In the genomic region with DNA sequence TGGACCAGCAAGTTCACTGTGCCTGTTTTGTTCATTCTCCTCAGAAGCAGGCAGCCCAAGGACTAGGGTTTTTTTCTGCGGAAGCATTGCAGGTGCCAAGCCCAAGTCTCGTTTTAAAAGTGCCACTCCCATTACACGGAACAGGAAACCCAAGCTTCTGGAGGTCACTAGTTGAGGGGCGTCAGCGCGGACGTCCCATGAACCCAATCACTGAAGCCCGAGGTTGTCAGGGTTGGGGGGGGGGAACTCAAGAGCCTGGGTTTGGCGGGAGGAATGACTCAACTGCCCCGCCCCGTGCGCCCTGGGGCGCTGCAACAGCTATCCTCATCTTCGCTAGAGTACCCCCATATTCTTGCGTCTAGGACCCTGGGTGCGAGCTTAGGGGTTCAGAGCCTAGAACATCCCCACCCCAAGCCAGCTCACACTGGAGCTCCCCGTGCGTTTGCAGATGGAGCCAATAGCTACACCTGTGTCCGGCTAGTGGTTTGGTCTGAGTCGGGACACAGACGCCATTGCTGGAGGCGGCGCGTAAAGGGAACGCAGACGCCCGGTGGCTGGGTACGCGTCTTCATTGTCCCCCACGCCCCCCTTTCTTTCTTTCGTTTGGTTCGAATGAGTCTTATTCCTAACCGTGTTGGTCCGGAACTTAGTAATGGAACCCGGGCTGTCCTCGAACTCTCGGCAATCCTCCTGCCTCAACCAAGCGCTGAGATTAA, we compare ENCODE assay signal across 8 mouse cellular contexts. TPM values are rescaled to one million over a fixed set of nuclear protein-coding genes. Genes with fewer than 3 reads are reported as not detected.
DNase-seq lines count a peak whose midpoint lies in the region; ATAC-seq lines count a peak whose summit lies in the region.

No protein-coding gene starts in this region.

- H3K27me3 ChIP-seq in forebrain, embryonic 13.5 days = no peaks in the 10 kb centered on the region; the same call in 1 of the 2 replicates
- no peaks in the 10 kb centered on the region for H3K27me3 ChIP-seq in megakaryocyte, embryonic 14.5 days (replicated peaks)

- no peaks in the 10 kb centered on the region for H3K9me3 ChIP-seq in forebrain, embryonic 13.5 days (replicated peaks)
- no peaks in the 10 kb centered on the region for H3K9me3 ChIP-seq in megakaryocyte, embryonic 14.5 days

- H3K4me1 ChIP-seq in forebrain, embryonic 13.5 days = peaks cover 16% of the 10 kb centered on the region
- H3K4me1 ChIP-seq in megakaryocyte, embryonic 14.5 days = peaks cover 26% of the 10 kb centered on the region; the same call in 1 of the 2 replicates

- H3K36me3 ChIP-seq in forebrain, embryonic 13.5 days (ENCODE audit: poor library complexity, severe bottlenecking) = no peaks in the 10 kb centered on the region
- H3K36me3 ChIP-seq in megakaryocyte, embryonic 14.5 days (replicated peaks; ENCODE audit: low read length) = no peaks in the 10 kb centered on the region

- peak overlapping the region; percentile 59 for H3K4me3 ChIP-seq in forebrain, embryonic 13.5 days
- peak overlapping the region; percentile 96 for H3K4me3 ChIP-seq in megakaryocyte, embryonic 14.5 days (replicated peaks)

- peak; percentile 42; the same call in 1 of the 2 replicates for ATAC-seq in cerebellum, adult (ENCODE audit: insufficient number of reproducible peaks, low FRiP score, low TSS enrichment)
- ATAC-seq in forebrain, embryonic 13.5 days = peak; percentile 9; the same call in 1 of the 2 replicates
- ATAC-seq in hematopoietic stem cell, adult 5-6 weeks (replicated peaks in 1 of 2; ENCODE audit: insufficient read depth in 1 of 2, low FRiP score in 2 of 2, low TSS enrichment in 1 of 2, low read depth in 1 of 2, poor library complexity in 2 of 2, severe bottlenecking in 2 of 2) = peak; percentile 79 to 85

- H3K27ac ChIP-seq in forebrain, embryonic 13.5 days = peak overlapping the region; percentile 62

- peak; percentile 84 for DNase-seq in MN1 (ENCODE audit: low spot score)
- DNase-seq in layer of hippocampus, postnatal 36 days = peak; percentile 9 to 14
- DNase-seq in right cerebral cortex, postnatal 25 days = peak; percentile 17
- DNase-seq in yolk sac, embryonic 10.5 days (ENCODE audit: low spot score) = peak; percentile 85

- peak overlapping the region; percentile 76 for H3K9ac ChIP-seq in forebrain, embryonic 13.5 days

- 1% methylated on average over 38 of the region's 38 CpGs for WGBS in forebrain, embryonic 13.5 days

- H3K4me2 ChIP-seq in forebrain, embryonic 13.5 days = peak overlapping the region; percentile 95

RNA-seq across cellular contexts. Expression of gene Rbx1, which starts 56.1 kb away (rescaled TPM):
- 581 and 625 TPM in 2 replicates for polyA plus RNA-seq in forebrain, embryonic 13.5 days (2015; fragmentation: Nextera tagmentation; extraction: Ambion mirVana)
- total RNA-seq in hematopoietic stem cell, adult 5-6 weeks (2017) = 125 and 199 TPM in 2 replicates
- 100 to 1,000 TPM; 137 TPM for total RNA-seq in layer of hippocampus, postnatal 36 days (2021)
- 14.1 and 67.6 TPM in 2 replicates for polyA plus RNA-seq in megakaryocyte, embryonic 14.5 days (2012; ENCODE audit: insufficient read depth, low replicate concordance)

Comparison
In these comparisons a context has a peak if more than half of its experiments do, and no peak if none do; other contexts are left out.
1. Peak in every context shown above with its lines: DNase-seq, ATAC-seq, H3K4me3 ChIP-seq and H3K27ac ChIP-seq.
2. DNase-seq: peak in every context shown above with its lines; median percentile 85 in yolk sac, embryonic 10.5 days; 84 in MN1; 17 in right cerebral cortex, postnatal 25 days; 12 in layer of hippocampus, postnatal 36 days.
3. ATAC-seq: peak in every context shown above with its lines; median percentile 82 in hematopoietic stem cell, adult 5-6 weeks; 42 in cerebellum, adult; 9 in forebrain, embryonic 13.5 days.